Mouse (Mus musculus) bone marrow, adult 2 months (tissue): ENCODE measurements around the gene Pfas.

Experiments
- CTCF ChIP-seq: fragments of 200-500 bp; IDR thresholded peaks from 2 replicates; pipeline ENCODE4 v1.5.1; 2011; ENCODE audit warnings: low read length, control low read depth; ENCODE audit not compliant: control insufficient read depth, insufficient read depth
- POLR2A ChIP-seq: fragments of 200-500 bp; IDR thresholded peaks from 2 replicates; pipeline ENCODE4 v1.6.1; 2011; ENCODE audit warnings: low read depth, mild to moderate bottlenecking, control low read depth, low read length, borderline replicate concordance; ENCODE audit not compliant: control insufficient read depth

DNA sequence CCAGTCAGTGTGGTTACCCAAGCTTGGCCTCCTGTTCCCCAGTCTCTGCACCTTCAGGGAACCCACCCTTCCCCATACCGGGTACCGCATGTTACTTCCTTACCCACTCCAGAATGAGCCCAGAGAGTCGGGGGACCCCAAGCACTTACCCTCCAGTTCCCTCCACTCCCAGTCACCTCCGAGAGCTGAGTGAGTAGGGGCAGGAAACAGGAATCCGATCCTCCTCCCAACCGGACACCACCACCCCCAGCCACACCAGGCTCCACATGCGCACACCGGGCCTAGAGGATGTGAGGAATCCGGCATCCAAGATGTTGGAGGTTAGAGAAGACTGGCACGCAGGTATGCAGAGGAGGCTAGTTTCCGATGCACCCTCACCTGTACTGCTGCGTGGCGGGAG, 51.6 kb downstream of the Pfas start:
- TF ChIP-seq POLR2A (no peak), CTCF (no peak)
